Mouse (Mus musculus) induced T-regulatory cell, adult 2 months (primary cell): Measurements from ENCODE around the gene Med16.

ENCODE experiments used
- DNase-seq: peaks from one replicate; pipeline ENCODE4 v3.0.0-alpha.2; 2012; ENCODE audit warnings: low read depth

The Med16 gene

DNA sequence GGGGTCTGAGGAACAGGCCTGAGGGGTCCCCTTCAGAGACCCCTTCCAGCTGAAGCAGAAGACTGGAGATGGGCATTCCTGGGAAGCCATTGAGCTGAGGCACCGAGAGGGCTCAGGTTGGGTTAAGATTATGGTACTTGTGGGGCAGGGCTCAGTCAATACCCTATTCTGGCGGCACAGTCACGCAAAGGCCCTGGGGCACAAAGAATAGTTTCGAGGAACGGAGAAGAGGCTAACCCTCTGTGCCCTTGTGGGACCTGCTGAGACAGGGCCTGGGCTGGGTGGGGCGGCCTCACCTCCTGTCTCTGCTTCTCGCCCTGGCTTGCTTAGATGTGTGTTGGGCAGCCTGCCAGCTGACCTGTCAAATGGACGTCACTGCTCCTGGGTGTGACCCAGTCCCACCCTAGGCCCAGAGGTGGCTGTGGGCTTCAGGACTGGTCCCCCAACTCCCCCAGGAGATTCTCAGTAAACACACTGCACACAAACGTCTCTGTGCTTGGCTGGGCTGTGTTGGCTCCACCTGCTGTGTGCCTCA lies 24.5 kb upstream of the Med16 start:
- DNase-seq, result no peak

DNA sequence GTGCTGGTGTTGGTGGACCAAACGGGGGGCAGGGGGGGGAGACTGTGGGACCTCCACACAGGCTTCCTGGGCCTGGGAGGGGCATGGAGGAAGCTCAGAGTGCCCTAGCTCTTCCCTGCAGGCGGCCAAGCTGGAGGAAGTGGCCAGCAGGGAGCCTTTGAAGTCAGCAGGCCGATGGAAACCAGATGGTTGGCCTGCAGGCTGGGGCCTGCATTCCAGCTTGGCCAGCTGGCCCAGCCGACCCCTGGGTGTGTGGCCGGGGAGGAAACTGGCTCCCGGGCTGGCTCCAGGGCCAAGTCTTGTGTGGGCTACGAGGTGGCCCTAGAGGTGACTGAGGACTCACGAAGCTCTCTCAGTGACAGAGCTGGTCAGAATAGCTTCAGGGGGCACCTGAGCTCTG lies 24.0 kb upstream of the Med16 start:
- no peak for DNase-seq

DNA sequence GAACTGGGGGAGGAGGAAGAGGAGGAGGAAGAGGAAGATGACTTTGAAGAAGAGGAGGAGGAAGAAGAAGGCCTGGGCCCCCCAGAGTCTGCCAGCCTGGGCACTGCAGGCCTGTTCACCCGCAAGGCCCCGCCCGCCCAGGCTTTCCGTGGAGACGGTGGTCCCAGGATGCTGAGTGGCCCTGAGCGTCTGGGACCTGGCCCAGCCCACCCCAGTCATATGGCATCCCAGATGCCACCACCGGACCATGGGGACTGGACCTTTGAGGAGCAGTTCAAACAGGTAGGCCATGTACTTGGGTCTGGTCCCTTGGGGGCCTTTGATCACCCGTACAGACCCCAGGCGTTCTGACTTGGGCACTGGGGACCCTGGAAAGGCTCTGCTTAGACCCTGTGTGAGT lies 23.1 kb upstream of the Med16 start:
- DNase-seq, result no peak

DNA sequence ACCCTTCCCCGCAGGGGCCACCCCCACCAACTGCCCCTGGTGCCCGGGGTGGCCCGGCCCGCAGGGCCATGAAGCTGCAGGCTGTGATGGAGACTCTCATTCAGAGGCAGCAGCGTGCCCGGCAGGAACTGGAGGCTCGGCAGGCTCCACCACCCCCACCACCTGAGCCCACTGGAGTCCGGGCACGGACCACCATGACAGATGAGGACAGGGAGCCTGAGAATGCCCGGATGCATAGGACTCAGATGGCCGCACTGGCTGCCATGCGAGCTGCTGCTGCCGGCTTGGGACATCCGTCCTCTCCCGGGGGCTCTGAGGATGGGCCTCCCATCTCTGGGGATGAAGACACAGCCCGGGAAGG lies 22.1 kb upstream of the Med16 start:
- DNase-seq, result no peak

DNA sequence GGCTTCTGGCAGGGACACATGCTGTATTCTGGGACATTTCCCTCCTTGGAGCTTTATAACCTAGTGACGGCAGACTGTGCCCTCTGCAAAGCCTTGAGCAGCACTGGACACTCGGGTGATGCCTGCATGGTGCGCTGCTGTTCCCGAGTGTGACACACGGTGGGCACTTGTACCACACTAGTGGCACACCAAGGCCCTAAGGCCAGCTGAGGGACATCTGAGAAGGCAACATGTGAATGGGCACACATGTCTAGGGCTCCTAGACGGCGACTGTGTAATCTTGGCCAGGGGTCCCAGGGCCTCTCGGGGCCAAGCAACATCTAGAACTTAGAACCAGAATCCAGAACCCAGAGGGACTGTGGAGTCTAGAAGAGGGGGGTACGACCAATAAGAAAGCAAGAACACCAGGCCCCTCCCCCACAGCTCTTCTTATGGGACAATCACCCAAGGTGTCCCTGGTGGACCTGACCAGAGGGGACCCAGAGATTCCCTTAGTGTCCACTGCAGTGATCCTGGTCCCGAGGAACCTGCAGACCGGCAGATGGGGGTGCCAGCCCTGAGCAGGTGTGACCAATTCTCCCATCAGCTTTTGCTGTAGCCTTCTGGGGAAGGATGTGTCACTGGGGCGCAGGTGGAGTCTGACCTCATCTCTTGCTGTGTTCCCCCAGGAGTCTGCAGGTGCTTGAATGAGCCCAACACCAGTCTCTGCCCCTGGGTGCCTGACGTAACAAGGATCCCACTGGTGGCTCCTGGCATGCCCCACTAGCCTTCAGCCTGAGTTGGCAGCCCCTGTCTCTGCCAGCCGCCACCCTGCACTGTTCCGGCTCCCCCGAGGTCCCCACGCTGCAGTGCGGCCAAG lies 21.5 kb upstream of the Med16 start:
- no peak for DNase-seq

DNA sequence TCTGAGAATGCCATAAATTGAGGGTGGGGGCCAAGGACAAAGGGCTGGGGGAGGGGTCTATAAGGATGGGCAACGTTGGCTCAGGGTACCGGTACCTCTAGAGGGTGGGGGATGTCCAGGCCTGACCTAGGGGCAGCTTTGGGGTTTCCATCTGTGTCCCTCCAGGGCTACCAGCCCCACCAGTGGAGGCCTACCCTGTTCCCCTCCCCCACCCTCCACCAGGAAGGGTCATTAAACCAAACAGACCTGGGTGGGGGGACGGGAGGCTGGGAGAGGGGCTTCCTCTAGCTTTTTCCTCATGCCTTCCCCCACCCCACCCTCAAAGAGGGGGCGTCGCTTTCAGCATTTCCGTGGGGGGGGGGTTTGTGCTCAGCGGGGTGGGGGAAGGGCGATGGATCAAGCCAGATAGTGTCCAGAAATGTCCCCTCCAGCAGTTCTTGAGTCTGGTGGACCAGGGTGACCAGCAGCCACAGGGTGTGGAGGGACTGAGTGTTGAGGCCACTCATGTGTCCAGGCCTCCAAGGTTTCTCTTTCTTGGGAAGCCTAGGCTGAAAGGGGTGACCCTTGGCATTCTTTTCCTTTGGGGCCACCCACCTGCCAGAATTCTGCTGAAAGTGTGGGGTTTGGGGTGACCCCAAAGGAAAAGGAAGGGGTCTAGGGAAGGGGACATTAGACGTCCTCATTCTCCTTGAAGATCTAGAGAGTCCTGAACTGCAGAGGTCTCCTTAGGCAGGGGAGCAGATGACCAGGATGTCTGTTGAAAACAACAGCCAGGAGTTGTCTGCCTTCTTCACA lies 20.4 kb upstream of the Med16 start:
- no peak for DNase-seq

DNA sequence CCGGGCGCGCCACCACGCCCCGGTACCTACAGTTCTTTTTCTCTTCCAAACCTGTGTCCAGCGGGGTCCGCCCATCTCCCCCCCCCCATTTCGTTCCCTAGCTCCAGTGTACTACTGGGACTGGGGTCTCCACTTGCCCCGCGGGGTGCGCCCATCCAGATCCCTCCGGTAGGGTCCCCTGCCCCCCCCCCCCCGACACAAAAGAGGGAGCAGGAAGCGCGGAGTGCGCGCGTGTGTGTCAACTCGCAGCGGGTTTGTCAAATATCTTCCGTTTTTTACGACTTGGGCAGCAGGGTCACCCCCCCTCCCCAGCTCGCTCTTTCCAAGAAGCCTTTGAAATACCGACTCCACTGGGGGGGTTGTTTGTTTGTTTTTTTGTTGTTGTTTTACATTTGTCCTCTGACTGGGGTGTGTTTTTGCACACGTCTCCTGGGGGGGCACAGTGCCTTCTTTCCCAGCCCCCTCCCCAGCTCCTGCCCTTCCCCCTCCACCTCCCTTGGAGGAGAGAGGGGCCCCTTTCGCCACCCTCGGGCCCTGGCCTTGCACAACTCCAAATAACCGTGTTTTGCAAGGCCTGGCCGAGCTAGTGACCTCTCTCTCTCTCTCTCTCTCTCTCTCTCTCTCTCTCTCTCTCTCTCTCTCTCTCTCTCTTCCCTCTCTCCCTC lies 19.4 kb upstream of the Med16 start:
- DNase-seq, result peak; percentile 67

DNA sequence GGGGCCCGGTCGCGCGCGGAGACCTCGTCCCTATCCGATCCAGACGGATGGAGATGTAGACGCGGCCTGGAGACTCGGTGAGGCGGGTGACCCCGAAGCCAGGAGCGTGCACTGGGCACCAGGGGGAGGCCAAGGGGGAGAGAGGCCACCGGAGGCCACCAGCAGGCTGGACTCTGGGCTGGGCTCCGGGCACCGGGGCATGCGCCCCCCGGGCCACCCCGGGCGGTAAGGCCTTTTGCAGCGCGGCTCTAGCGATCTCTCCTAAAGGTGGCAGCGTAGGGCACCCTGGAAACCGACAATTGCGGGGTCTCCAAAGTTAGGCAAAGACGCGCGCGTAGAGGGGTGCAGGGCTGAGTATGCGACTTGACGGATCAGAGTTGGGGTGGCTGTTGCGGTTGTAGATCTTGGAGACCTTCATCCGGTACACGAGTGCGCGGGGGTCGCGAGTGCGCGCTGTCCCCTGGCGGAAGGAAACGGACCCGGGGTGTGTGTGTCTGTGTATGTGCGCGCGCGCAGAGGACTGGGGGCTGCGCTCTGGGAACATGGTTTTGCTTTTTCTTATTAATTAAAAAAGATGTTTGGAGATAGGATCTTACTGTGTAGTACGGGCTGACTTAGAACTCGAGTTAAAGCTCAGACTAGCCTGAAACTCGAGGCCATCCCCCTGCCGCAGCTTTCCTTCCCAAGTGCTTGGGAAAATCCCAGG lies 18.8 kb upstream of the Med16 start:
- DNase-seq, result peak; percentile 80

DNA sequence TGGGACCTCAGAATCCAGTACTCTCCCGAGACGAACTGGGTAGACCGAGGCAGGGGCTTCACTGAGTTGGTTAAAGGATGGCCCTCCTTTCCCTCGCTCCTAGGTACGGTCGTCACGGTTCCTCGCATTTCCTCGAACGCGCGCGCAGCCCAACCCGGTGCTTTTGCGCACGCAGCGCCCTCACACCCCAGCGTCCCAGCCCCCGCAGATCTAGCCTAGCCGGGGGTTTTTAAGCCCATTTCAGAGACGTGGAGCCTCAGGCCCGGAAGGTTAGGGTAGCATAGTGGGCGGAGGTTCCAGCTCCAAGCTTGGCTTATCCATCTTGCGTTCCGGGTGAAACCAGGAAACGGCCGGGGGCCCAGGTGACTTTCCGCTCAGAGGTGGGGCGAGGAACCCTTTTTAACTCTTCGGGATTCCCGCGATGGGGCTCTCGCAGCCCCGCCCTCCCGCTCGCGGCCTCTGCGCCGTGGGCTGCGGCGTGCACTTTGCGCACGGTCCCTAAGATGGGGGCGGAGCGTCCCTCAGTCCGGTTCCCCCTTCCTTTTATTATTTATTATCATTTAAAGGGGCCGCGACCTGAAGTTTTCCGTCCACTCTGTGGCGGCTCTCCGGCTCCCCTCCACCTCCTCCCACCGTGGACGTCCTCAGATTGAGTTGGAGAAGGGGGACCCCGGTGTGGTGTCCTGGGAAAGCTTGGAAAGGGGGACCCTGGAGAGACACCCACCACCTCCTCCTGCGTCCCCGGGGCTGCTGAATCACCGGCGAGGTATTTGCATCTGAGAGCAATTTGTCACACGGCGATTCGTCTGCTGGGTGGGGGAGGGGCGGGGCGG lies 18.0 kb upstream of the Med16 start, which contains the start of gene Arid3a:
Gene Arid3a, plus strand, starts transcription at position 553 of the 833 bp plus-strand sequence.
- peak; percentile 97 for DNase-seq

DNA sequence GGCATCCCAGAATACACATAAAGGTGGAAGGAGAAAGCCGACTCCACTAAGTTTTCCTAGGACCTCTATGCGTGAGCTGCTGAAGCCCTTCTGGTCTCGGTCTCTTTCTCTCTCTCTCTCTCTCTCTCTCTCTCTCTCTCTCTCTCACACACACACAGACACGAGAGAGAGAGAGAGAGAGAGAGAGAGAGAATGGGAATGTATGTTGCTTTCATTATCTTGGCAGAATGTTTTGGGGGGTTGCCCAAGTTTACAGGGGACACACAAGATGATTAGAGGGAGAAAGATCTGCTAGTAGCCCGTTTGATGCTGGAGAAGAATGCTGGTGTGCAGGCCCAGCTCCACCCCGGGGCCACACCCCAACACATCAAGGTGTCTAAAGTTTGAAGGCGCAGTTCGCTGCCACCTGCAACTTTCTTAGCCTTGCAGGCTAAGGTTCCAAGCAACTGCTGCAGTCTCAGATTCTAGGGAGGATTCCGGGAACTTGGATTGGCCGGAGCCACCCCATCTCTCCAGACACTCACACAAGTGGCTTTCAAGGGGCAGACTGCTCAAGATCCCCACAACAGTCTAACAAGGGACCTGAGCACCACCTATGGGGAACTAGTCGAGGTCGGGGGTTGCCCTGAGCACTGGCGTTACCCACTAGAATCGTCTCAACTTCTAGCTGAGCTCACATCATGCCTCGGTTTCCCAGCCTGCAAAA lies 17.2 kb upstream of the Med16 start:
- peak; percentile 72 for DNase-seq

DNA sequence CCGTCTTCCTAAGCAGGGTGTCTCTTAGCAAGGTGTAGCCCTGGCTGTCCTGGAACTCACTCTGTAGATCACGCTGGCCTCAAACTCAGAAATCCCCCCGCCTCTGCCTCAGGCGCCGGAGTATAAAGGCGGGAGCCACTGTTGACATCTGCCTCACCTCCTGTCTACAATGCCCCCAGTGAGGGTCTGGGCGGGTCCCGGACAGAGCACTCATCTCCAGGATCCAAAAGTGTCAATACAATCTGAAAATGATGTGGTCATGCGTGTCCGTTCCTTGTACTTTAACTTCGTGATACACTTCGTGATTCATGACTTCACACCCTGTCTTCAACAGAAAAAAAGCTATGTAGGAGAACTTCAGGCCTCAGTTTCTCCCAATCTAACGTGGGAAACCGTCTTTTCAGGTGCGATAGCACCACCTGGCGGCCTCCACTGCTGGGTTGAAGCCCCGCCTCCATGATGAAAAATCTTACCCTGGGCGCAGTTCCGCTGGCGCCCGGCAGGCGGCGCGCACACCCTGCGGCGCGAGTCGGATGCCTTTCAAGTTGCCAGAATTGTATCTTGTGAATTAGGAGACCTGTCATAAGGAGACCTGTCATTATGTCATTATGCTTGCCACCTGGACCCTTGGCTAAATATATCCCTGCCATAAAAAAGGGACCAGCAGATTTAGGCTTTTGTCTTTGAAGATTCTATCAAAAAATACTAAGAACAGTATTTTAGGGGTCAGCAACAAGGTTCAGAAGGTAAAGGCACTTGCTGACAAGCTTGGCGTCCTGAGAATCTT lies 16.5 kb upstream of the Med16 start:
- peak; percentile 95 for DNase-seq

DNA sequence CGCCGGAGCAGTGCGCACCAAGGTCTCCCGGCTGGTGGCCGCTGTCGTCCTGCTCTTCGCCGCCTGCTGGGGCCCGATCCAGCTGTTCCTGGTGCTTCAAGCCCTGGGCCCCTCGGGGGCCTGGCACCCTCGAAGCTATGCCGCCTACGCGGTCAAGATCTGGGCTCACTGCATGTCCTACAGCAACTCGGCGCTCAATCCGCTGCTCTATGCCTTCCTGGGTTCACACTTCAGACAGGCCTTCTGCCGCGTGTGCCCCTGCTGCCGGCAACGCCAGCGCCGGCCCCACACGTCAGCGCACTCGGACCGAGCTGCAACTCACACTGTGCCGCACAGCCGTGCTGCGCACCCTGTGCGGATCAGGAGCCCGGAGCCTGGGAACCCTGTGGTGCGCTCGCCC lies 12.8 kb upstream of the Med16 start:
- no peak for DNase-seq

DNA sequence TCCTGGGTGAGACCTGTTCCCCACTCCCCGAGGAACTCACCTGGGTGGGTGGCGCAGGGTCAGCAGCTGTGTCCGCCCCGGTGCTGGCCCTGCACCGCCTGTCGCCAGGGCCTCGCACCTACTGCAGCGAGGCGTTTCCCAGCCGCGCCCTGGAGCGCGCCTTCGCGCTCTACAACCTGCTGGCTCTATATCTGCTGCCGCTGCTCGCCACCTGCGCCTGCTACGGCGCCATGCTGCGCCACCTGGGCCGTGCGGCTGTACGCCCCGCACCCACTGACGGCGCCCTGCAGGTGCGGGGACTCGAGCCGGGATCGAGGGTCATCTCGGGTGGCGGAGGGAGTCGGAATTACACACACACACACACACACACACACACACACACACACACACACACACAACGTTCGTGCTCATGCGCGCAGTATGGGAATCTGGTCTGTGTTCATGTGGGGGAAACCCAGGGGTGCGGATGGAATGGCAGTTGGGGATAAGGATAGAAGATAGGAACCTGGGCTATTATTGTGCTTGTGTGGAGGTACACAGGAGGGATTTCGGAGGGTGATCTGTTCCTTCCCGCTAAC lies 12.3 kb upstream of the Med16 start, which contains the start of gene R3hdm4:
Gene R3hdm4, minus strand, starts transcription at position 251 of the 578 bp plus-strand sequence.
- no peak for DNase-seq

DNA sequence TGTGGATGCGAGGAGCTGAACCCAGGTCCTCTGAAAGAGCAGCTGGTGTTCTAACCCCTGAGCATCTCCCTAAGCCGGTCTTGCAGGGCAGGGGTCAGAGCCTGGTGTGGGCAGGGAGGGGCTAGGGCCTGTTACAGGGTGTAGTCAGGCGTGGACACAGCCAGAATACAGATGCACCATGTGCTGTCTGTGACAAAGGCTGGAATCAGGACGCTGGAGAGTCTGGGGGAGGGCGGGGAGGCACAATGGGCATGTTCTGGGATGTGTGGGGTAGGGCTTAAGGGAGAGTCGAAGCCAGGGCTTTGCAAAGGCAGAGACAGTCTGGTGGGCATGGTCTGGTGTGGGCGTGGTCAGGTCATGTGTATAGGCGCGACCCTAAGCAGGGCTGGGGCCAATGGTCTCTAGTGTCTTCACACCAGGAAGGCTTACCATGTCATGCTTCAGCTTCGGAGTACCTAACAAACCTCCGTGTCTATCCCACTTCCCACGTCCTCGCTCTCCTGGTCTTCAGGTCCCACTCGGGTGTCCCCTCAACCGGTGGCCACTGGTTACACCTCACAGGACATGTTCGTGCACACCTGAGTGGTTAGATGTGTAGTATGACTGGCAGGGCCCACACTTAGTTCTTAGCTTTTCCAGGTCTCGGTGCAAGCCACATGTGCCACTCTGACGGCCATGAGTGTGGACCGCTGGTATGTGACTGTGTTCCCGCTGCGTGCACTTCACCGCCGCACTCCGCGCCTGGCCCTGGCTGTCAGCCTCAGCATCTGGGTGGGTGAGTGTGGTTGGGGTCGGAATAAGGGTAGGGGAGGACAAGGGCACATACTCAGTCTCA lies 11.6 kb upstream of the Med16 start:
- no peak for DNase-seq

DNA sequence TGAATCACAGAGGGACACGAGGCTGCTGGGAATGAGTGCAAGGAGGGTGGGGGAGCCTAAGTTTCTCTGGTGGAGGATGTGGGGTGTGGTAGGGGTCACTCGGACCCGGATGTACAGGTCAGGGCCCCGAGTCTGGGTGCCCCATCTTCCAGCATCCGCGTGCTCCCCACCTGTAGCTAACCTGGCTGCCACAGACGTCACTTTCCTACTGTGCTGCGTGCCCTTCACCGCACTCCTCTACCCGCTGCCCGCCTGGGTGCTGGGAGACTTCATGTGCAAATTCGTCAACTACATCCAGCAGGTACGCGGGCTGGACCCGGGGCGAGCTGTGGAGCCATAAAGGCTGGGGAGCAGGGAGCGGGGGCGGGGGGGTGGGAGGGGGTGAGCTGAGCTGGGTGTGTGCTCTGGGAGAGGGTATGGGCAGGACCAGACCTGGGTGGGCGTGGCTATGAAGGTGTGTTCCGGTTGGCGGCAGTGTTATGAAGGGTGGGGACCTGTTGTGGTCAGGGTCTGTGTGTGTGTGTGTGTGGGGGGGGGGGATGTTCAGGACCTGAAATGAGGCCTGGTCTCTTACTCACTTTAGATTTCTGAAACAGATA lies 10.6 kb upstream of the Med16 start:
- peak; percentile 67 for DNase-seq

DNA sequence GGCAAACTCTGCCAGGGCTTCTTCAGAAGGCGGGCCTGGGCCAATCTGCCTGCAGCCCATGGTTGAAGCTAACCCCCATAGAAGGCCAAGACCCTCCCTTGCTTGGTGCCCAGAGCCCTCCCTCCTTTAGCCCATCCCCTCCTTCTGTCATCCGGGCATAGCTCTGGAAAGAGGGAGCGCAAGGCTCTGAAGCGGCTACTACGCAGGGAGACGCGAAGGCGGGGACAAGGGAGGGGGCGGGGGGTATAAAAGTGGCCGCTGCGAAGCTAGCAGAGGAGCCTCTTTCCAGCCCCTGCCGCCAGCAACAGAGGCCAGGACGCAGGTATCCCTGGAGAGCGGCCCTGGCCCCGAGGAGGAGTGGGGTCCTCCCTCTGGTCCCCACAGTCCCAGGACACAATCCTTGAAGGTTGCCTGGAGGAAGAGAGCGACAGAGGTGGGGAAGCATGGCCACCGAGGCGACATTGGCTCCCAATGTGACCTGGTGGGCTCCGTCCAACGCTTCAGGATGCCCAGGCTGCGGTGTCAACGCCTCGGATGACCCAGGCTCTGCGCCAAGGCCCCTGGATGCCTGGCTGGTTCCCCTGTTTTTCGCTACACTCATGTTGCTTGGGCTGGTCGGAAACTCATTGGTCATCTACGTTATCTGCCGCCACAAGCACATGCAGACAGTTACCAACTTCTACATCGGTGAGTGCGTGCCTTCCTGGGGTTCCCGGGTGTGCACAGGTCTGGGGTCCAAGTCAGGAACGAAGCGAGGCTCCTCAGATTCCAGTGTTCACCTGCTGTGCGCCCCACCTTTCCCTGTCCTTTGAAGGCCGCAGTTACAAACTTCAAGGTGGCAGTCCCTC lies 9.7 kb upstream of the Med16 start:
- DNase-seq, result no peak
